7 mouse cellular contexts compared by ENCODE assay signal in the genomic region with DNA sequence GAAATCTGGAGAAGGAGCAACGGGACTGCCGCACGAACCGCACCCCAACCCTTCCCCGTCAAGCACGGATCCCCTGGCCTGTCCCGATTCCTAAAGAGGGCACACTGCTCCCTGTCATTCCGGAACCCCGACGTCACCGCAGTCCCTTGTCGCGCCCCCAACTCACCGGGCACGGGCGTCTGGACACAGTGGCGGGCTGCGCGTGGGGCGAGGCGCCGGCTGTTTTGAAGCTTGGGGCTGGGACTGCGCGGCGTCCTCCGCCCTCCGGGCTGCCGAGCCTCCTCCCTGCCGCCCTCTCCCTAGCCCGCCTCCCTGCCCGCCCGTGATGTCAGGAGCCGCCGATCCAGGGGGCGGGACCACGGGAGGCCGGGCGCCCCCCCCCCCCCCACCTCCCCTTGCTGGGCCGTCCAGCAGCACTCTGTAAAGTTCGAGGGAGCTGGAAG. TPM values are rescaled to one million over a fixed set of nuclear protein-coding genes. Genes with fewer than 3 reads are reported as not detected.
DNase-seq lines count a peak whose midpoint lies in the region; ATAC-seq and TF ChIP-seq lines count a peak whose summit lies in the region.

A gene (minus strand): TSS at position 323 of the 443 bp plus-strand sequence.

- DNase-seq in adrenal gland, postnatal 10 days, result peak; percentile 72
- DNase-seq in kidney, postnatal 0 days (ENCODE audit: low spot score), result peak; percentile 74
- DNase-seq in B cell, adult 2 months, result no peak

- peaks cover 18% of the 10 kb centered on the region for H3K4me1 ChIP-seq in embryonic facial prominence, embryonic 13.5 days
- H3K4me1 ChIP-seq in heart, embryonic 12.5 days (replicated peaks), result peaks cover 32% of the 10 kb centered on the region
- no peaks in the 10 kb centered on the region; the same call in 1 of the 2 replicates for H3K4me1 ChIP-seq in kidney, postnatal 0 days (replicated peaks; ENCODE audit: insufficient read depth, low read length)
- peaks cover 3% of the 10 kb centered on the region for H3K4me1 ChIP-seq in liver, embryonic 15.5 days (replicated peaks)
- H3K4me1 ChIP-seq in neural tube, embryonic 14.5 days (ENCODE audit: control insufficient read depth, insufficient read depth, low read length), result 0 out of 2 replicates have a peak, but pooled peaks cover 5% of the 10 kb centered on the region

- ATAC-seq in embryonic facial prominence, embryonic 13.5 days (ENCODE audit: insufficient number of reproducible peaks, insufficient read depth, low FRiP score, low TSS enrichment, low read depth), result peak; percentile 68
- ATAC-seq in heart, embryonic 12.5 days (ENCODE audit: insufficient number of reproducible peaks, low FRiP score), result peak; percentile 82
- peak; percentile 88 for ATAC-seq in kidney, postnatal 0 days (replicated peaks; ENCODE audit: low FRiP score, low read depth)
- ATAC-seq in liver, embryonic 15.5 days (ENCODE audit: insufficient read depth), result peak; percentile 66
- ATAC-seq in neural tube, embryonic 14.5 days (ENCODE audit: low read depth), result peak; percentile 82; the same call in 1 of the 2 replicates

- H3K4me2 ChIP-seq in embryonic facial prominence, embryonic 13.5 days, result peak within 1 kb of the TSS; percentile 82
- H3K4me2 ChIP-seq in heart, embryonic 12.5 days, result peak within 1 kb of the TSS; percentile 80
- peak within 1 kb of the TSS; percentile 78 for H3K4me2 ChIP-seq in kidney, postnatal 0 days (ENCODE audit: low read length)
- peak within 1 kb of the TSS; percentile 56 for H3K4me2 ChIP-seq in liver, embryonic 15.5 days
- H3K4me2 ChIP-seq in neural tube, embryonic 14.5 days (ENCODE audit: low read depth, low read length), result peak within 1 kb of the TSS; percentile 72

- no peaks in the 10 kb centered on the region for H3K36me3 ChIP-seq in embryonic facial prominence, embryonic 13.5 days
- H3K36me3 ChIP-seq in heart, embryonic 12.5 days, result no peaks in the 10 kb centered on the region
- H3K36me3 ChIP-seq in kidney, postnatal 0 days (ENCODE audit: insufficient read depth, low read length), result no peaks in the 10 kb centered on the region
- H3K36me3 ChIP-seq in liver, embryonic 15.5 days (replicated peaks), result no peaks in the 10 kb centered on the region
- no peaks in the 10 kb centered on the region for H3K36me3 ChIP-seq in neural tube, embryonic 14.5 days (ENCODE audit: control insufficient read depth, insufficient read depth, low read length)

- TF ChIP-seq CTCF in kidney, postnatal 0 days (IDR thresholded peaks at IDR 0.05; ENCODE audit: low read depth), result no peak

- peak within 1 kb of the TSS; percentile 60 for H3K4me3 ChIP-seq in embryonic facial prominence, embryonic 13.5 days
- peak within 1 kb of the TSS; percentile 78 for H3K4me3 ChIP-seq in heart, embryonic 12.5 days
- H3K4me3 ChIP-seq in kidney, postnatal 0 days (replicated peaks; ENCODE audit: low read depth, low read length), result peak within 1 kb of the TSS; percentile 52
- H3K4me3 ChIP-seq in liver, embryonic 15.5 days (replicated peaks), result peak within 1 kb of the TSS; percentile 51
- peak within 1 kb of the TSS; percentile 36 for H3K4me3 ChIP-seq in neural tube, embryonic 14.5 days (ENCODE audit: low read depth, low read length)

- H3K9ac ChIP-seq in embryonic facial prominence, embryonic 13.5 days, result peak within 1 kb of the TSS; percentile 76
- H3K9ac ChIP-seq in heart, embryonic 12.5 days, result peak within 1 kb of the TSS; percentile 86
- peak within 1 kb of the TSS; percentile 73 for H3K9ac ChIP-seq in kidney, postnatal 0 days (ENCODE audit: low read depth, low read length)
- peak within 1 kb of the TSS; percentile 21; the same call in 1 of the 2 replicates for H3K9ac ChIP-seq in liver, embryonic 15.5 days
- H3K9ac ChIP-seq in neural tube, embryonic 14.5 days (replicated peaks; ENCODE audit: low read depth, low read length), result peak within 1 kb of the TSS; percentile 39

- peaks cover 6% of the 10 kb centered on the region for H3K27me3 ChIP-seq in embryonic facial prominence, embryonic 13.5 days
- peaks cover 7% of the 10 kb centered on the region; the same call in 1 of the 2 replicates for H3K27me3 ChIP-seq in heart, embryonic 12.5 days (replicated peaks)
- H3K27me3 ChIP-seq in kidney, postnatal 0 days (ENCODE audit: insufficient read depth, low read length), result 0 out of 2 replicates have a peak, but pooled peaks cover 2% of the 10 kb centered on the region
- H3K27me3 ChIP-seq in liver, embryonic 15.5 days, result peaks cover 20% of the 10 kb centered on the region
- H3K27me3 ChIP-seq in neural tube, embryonic 14.5 days (ENCODE audit: control insufficient read depth, insufficient read depth, low read length), result peaks cover 5% of the 10 kb centered on the region; the same call in 1 of the 2 replicates

- WGBS in embryonic facial prominence, embryonic 13.5 days, result under 1% methylated on average over 35 of the region's 40 CpGs
- WGBS in heart, embryonic 12.5 days, result 1% methylated on average over 23 of the region's 40 CpGs
- under 1% methylated on average over 28 of the region's 40 CpGs for WGBS in kidney, postnatal 0 days
- WGBS in liver, embryonic 15.5 days (ENCODE audit: insufficient replicate concordance), result under 1% methylated on average over 34 of the region's 40 CpGs
- WGBS in neural tube, embryonic 14.5 days, result under 1% methylated on average over 36 of the region's 40 CpGs

- H3K9me3 ChIP-seq in embryonic facial prominence, embryonic 13.5 days, result no peaks in the 10 kb centered on the region
- no peaks in the 10 kb centered on the region for H3K9me3 ChIP-seq in heart, embryonic 12.5 days (replicated peaks)
- H3K9me3 ChIP-seq in kidney, postnatal 0 days (replicated peaks; ENCODE audit: low read length), result no peaks in the 10 kb centered on the region
- no peaks in the 10 kb centered on the region for H3K9me3 ChIP-seq in liver, embryonic 15.5 days (replicated peaks)
- no peaks in the 10 kb centered on the region for H3K9me3 ChIP-seq in neural tube, embryonic 14.5 days (ENCODE audit: control insufficient read depth, low read length)

- no peak within 1 kb of the TSS for H3K27ac ChIP-seq in embryonic facial prominence, embryonic 13.5 days
- H3K27ac ChIP-seq in heart, embryonic 12.5 days (ENCODE audit: poor library complexity, severe bottlenecking), result peak within 1 kb of the TSS; percentile 17; the same call in 1 of the 2 replicates
- peak within 1 kb of the TSS; percentile 13; the same call in 1 of the 2 replicates for H3K27ac ChIP-seq in kidney, postnatal 0 days
- H3K27ac ChIP-seq in liver, embryonic 15.5 days (replicated peaks), result no peak within 1 kb of the TSS
- no peak within 1 kb of the TSS for H3K27ac ChIP-seq in neural tube, embryonic 14.5 days (ENCODE audit: low read depth, low read length)

RNA-seq across cellular contexts. Expression of the gene that starts here (rescaled TPM):
- 10 to 100 TPM in 1 of 2 experiments, 1 to 10 TPM in 1; 9.8 to 11.6 TPM for total RNA-seq in adrenal gland, postnatal 10 days (2021)
- polyA plus RNA-seq in embryonic facial prominence, embryonic 13.5 days (2015; fragmentation: Nextera tagmentation; extraction: Ambion mirVana), result 30.7 and 32.6 TPM in 2 replicates
- polyA plus RNA-seq in heart, embryonic 12.5 days (2016; fragmentation: Nextera tagmentation; extraction: Ambion mirVana), result 24.2 and 25.4 TPM in 2 replicates
- 17.6 and 19.7 TPM in 2 replicates for polyA plus RNA-seq in kidney, postnatal 0 days (2015; fragmentation: Nextera tagmentation; extraction: Ambion mirVana)
- polyA plus RNA-seq in liver, embryonic 15.5 days (2015; fragmentation: Nextera tagmentation; extraction: Ambion mirVana), result 5.3 TPM in 2 replicates
- polyA plus RNA-seq in neural tube, embryonic 14.5 days (2014; fragmentation: Nextera tagmentation; extraction: Ambion mirVana), result 14.4 and 17.7 TPM in 2 replicates

Comparison
In these comparisons a context has a peak if more than half of its experiments do, and no peak if none do; other contexts are left out.
1. DNase-seq: peak in adrenal gland, postnatal 10 days (single experiment) and kidney, postnatal 0 days (single experiment); none in B cell, adult 2 months (0 of 2).
2. H3K27ac ChIP-seq: peak in heart, embryonic 12.5 days (single experiment) and kidney, postnatal 0 days (single experiment); none in embryonic facial prominence, embryonic 13.5 days (single experiment), liver, embryonic 15.5 days (single experiment) and neural tube, embryonic 14.5 days (single experiment).
3. H3K9ac ChIP-seq: peak in every context shown above with its lines; median percentile 86 in heart, embryonic 12.5 days; 76 in embryonic facial prominence, embryonic 13.5 days; 73 in kidney, postnatal 0 days; 39 in neural tube, embryonic 14.5 days; 21 in liver, embryonic 15.5 days.
4. Peak in every context shown above with its lines, with median percentiles within 50 percentile points of each other: ATAC-seq, H3K4me2 ChIP-seq and H3K4me3 ChIP-seq.